Mouse (Mus musculus): ENCODE data around the gene Tcea2.

DNA sequence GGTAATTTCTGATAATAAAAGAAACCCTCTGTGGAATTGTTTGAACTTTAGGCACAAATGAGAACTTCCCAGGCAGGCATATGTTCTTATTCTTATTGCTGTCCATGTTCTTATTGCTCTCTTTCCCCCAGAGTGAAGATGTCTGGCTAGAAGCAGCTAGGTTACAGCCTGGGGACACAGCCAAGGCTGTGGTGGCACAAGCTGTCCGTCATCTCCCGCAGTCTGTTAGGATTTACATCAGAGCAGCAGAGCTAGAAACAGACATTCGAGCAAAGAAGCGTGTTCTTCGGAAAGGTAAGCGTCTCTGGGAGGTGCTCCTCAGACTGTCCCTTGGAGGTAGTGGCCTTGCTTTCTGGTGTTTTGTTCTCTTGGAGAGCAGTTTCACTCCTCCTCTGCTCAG, 47.5 kb upstream of the Tcea2 start:
- TF ChIP-seq CTCF (IDR thresholded peaks at IDR 0.05; ENCODE audit: low read depth, low read length), result no peak
- no peak for TF ChIP-seq POLR2A (IDR thresholded peaks at IDR 0.05; ENCODE audit: borderline replicate concordance, low read depth, low read length)

Data from bone marrow macrophage, adult 2 months (primary cell).